Mouse (Mus musculus): ENCODE data around the gene Kdm8.

The Kdm8 gene

GRCm38 (mm10) chr7:125504618-125505017, 60.1 kb downstream of the Kdm8 start:
- DNase-seq, result no peak

GRCm38 (mm10) chr7:125505568-125505967, 61.1 kb downstream of the Kdm8 start:
- no peak for DNase-seq

DNA sequence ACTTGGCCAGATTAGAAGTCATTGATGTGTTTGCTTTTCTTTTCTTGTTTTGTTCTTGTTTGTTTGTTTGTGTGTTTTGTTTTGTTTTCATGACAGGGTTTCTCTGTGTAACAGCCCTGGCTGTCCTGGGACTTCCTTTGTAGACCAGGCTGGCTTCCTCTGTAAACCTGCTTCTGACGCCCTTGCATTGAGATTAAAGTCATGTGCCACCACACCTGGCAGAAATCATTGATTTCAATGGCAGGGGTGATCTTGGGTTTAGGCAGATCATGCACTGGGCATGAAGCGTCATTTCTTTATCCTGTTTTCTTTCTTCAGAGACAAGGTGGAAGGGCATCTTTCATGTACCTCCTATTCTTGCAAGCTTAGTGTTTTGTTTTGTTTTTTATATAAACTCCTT, 62.8 kb downstream of the Kdm8 start:
- no peak for DNase-seq

- no peak for DNase-seq
Observed at GRCm38 (mm10) chr7:125511432-125511831, 67.0 kb downstream of the Kdm8 start.

DNA sequence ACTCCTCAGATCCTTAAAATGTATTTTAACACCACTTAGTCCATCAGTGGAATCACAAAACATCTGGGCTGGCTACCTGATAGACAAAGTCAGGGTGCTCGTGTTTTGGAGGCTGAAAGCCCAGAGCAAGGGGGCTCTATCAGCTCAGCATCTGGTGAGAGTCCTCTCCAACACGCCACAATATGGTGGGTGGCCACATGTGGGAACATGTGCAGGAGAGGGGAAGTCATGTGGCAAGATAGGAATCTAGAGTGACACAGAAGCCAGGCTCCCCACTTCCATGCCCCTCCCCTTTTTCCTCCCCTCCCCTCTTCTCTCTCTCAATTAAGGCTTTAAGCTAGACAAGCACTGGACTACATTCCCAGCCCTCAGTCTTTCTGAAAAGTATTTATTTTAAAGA, 67.4 kb downstream of the Kdm8 start:
- no peak for DNase-seq

Data from kidney, postnatal 36 days (tissue).